Mouse (Mus musculus): ENCODE measurements around the gene Zfp952. TPM values are rescaled to one million over a fixed set of nuclear protein-coding genes. Genes with fewer than 3 reads are reported as not detected.

Zfp952 gene
- 7.6 and 13.5 TPM in 2 replicates for polyA plus RNA-seq (2014; fragmentation: Nextera tagmentation; extraction: Ambion mirVana)

- 0 out of 2 replicates have a peak, but pooled peaks cover 3% of the 10 kb centered on the region for H3K4me1 ChIP-seq (ENCODE audit: control insufficient read depth, insufficient read depth, low read length)
- H3K36me3 ChIP-seq (ENCODE audit: control insufficient read depth, insufficient read depth, low read length), result peaks cover 11% of the 10 kb centered on the region; the same call in 1 of the 2 replicates
- H3K27me3 ChIP-seq (ENCODE audit: control insufficient read depth, insufficient read depth, low read length), result no peaks in the 10 kb centered on the region
- no peaks in the 10 kb centered on the region for H3K9me3 ChIP-seq (ENCODE audit: control insufficient read depth, low read length)
- WGBS, result 2% methylated on average over 21 of the region's 21 CpGs
- H3K4me2 ChIP-seq (replicated peaks; ENCODE audit: low read depth, low read length), result peak within 1 kb of the TSS; percentile 77
- ATAC-seq (ENCODE audit: low FRiP score, low TSS enrichment), result peak; percentile 97
- H3K9ac ChIP-seq (ENCODE audit: low read depth, low read length), result peak within 1 kb of the TSS; percentile 75
- H3K4me3 ChIP-seq (ENCODE audit: low read length), result peak within 1 kb of the TSS; percentile 65
- H3K27ac ChIP-seq (ENCODE audit: low read depth, low read length), result peak within 1 kb of the TSS; percentile 66; the same call in 1 of the 2 replicates
Observed at GRCm38 (mm10) chr17:32992699-32993474, at the start of gene Zfp952. Zfp952 (plus strand) TSS chr17:32993129.

- no peak for ATAC-seq (ENCODE audit: low FRiP score, low TSS enrichment)
- Histone ChIP-seq H3K27me3 (ENCODE audit: control insufficient read depth, insufficient read depth, low read length) (no peaks in the 10 kb centered on the region), H3K9ac (ENCODE audit: low read depth, low read length) (no peak overlapping the region), H3K4me1 (ENCODE audit: control insufficient read depth, insufficient read depth, low read length) (peaks cover 9% of the 10 kb centered on the region; the same call in 1 of the 2 replicates), H3K9me3 (ENCODE audit: control insufficient read depth, low read length) (no peaks in the 10 kb centered on the region), H3K4me2 (replicated peaks; ENCODE audit: low read depth, low read length) (no peak overlapping the region), H3K4me3 (ENCODE audit: low read length) (no peak overlapping the region), H3K27ac (ENCODE audit: low read depth, low read length) (no peak overlapping the region), H3K36me3 (ENCODE audit: control insufficient read depth, insufficient read depth, low read length) (no peaks in the 10 kb centered on the region)
- WGBS, result 91% methylated on average over 3 of the region's 3 CpGs
Observed at GRCm38 (mm10) chr17:32943661-32944060, 49.3 kb upstream of the Zfp952 start.

GRCm38 (mm10) chr17:32944402-32945035, 48.4 kb upstream of the Zfp952 start:
- no peaks in the 10 kb centered on the region for H3K9me3 ChIP-seq (ENCODE audit: control insufficient read depth, low read length)
- H3K9ac ChIP-seq (ENCODE audit: low read depth, low read length), result no peak overlapping the region
- 76% methylated on average over 3 of the region's 3 CpGs for WGBS
- no peaks in the 10 kb centered on the region for H3K27me3 ChIP-seq (ENCODE audit: control insufficient read depth, insufficient read depth, low read length)
- no peak overlapping the region for H3K4me3 ChIP-seq (ENCODE audit: low read length)
- no peak overlapping the region for H3K27ac ChIP-seq (ENCODE audit: low read depth, low read length)
- no peak overlapping the region for H3K4me2 ChIP-seq (replicated peaks; ENCODE audit: low read depth, low read length)
- H3K36me3 ChIP-seq (ENCODE audit: control insufficient read depth, insufficient read depth, low read length), result no peaks in the 10 kb centered on the region
- H3K4me1 ChIP-seq (ENCODE audit: control insufficient read depth, insufficient read depth, low read length), result peaks cover 9% of the 10 kb centered on the region; the same call in 1 of the 2 replicates
- no peak for ATAC-seq (ENCODE audit: low FRiP score, low TSS enrichment)

- peaks cover 9% of the 10 kb centered on the region; the same call in 1 of the 2 replicates for H3K4me1 ChIP-seq (ENCODE audit: control insufficient read depth, insufficient read depth, low read length)
- H3K36me3 ChIP-seq (ENCODE audit: control insufficient read depth, insufficient read depth, low read length), result no peaks in the 10 kb centered on the region
- peak overlapping the region; percentile 64 for H3K9ac ChIP-seq (ENCODE audit: low read depth, low read length)
- peak overlapping the region; percentile 62; the same call in 1 of the 2 replicates for H3K27ac ChIP-seq (ENCODE audit: low read depth, low read length)
- 53% methylated on average over 9 of the region's 9 CpGs for WGBS
- peak overlapping the region; percentile 59 for H3K4me3 ChIP-seq (ENCODE audit: low read length)
- H3K27me3 ChIP-seq (ENCODE audit: control insufficient read depth, insufficient read depth, low read length), result no peaks in the 10 kb centered on the region
- H3K4me2 ChIP-seq (replicated peaks; ENCODE audit: low read depth, low read length), result peak overlapping the region; percentile 78
- H3K9me3 ChIP-seq (ENCODE audit: control insufficient read depth, low read length), result no peaks in the 10 kb centered on the region
- 0 out of 2 replicates have a peak, but pooled peaks have one; percentile 20 for ATAC-seq (ENCODE audit: low FRiP score, low TSS enrichment)
Observed at GRCm38 (mm10) chr17:32946716-32947115, 46.2 kb upstream of the Zfp952 start.

- peaks cover 9% of the 10 kb centered on the region; the same call in 1 of the 2 replicates for H3K4me1 ChIP-seq (ENCODE audit: control insufficient read depth, insufficient read depth, low read length)
- 23% methylated on average over 12 of the region's 12 CpGs for WGBS
- no peaks in the 10 kb centered on the region for H3K27me3 ChIP-seq (ENCODE audit: control insufficient read depth, insufficient read depth, low read length)
- peak within 1 kb of the TSS; percentile 64 for H3K9ac ChIP-seq (ENCODE audit: low read depth, low read length)
- peak; percentile 97 for ATAC-seq (ENCODE audit: low FRiP score, low TSS enrichment)
- H3K36me3 ChIP-seq (ENCODE audit: control insufficient read depth, insufficient read depth, low read length), result no peaks in the 10 kb centered on the region
- H3K4me2 ChIP-seq (replicated peaks; ENCODE audit: low read depth, low read length), result peak within 1 kb of the TSS; percentile 78
- H3K27ac ChIP-seq (ENCODE audit: low read depth, low read length), result peak within 1 kb of the TSS; percentile 62; the same call in 1 of the 2 replicates
- peak within 1 kb of the TSS; percentile 59 for H3K4me3 ChIP-seq (ENCODE audit: low read length)
- H3K9me3 ChIP-seq (ENCODE audit: control insufficient read depth, low read length), result no peaks in the 10 kb centered on the region
Observed at GRCm38 (mm10) chr17:32947215-32947914, 45.6 kb upstream of the Zfp952 start, which contains the start of gene Cyp4f13. Cyp4f13 (minus strand) TSS chr17:32947402.

GRCm38 (mm10) chr17:32950136-32950535, 42.8 kb upstream of the Zfp952 start:
- H3K9me3 ChIP-seq (ENCODE audit: control insufficient read depth, low read length), result no peaks in the 10 kb centered on the region
- no peak overlapping the region for H3K9ac ChIP-seq (ENCODE audit: low read depth, low read length)
- H3K4me1 ChIP-seq (ENCODE audit: control insufficient read depth, insufficient read depth, low read length), result peaks cover 9% of the 10 kb centered on the region; the same call in 1 of the 2 replicates
- H3K27ac ChIP-seq (ENCODE audit: low read depth, low read length), result no peak overlapping the region
- WGBS, result 97% methylated on average over 3 of the region's 3 CpGs
- H3K4me2 ChIP-seq (replicated peaks; ENCODE audit: low read depth, low read length), result no peak overlapping the region
- H3K36me3 ChIP-seq (ENCODE audit: control insufficient read depth, insufficient read depth, low read length), result no peaks in the 10 kb centered on the region
- H3K4me3 ChIP-seq (ENCODE audit: low read length), result no peak overlapping the region
- ATAC-seq (ENCODE audit: low FRiP score, low TSS enrichment), result no peak
- H3K27me3 ChIP-seq (ENCODE audit: control insufficient read depth, insufficient read depth, low read length), result no peaks in the 10 kb centered on the region

GRCm38 (mm10) chr17:32951006-32951405, 41.9 kb upstream of the Zfp952 start:
- Histone ChIP-seq H3K36me3 (ENCODE audit: control insufficient read depth, insufficient read depth, low read length) (no peaks in the 10 kb centered on the region), H3K27me3 (ENCODE audit: control insufficient read depth, insufficient read depth, low read length) (no peaks in the 10 kb centered on the region), H3K4me1 (ENCODE audit: control insufficient read depth, insufficient read depth, low read length) (peaks cover 9% of the 10 kb centered on the region; the same call in 1 of the 2 replicates), H3K9ac (ENCODE audit: low read depth, low read length) (no peak overlapping the region), H3K4me2 (replicated peaks; ENCODE audit: low read depth, low read length) (no peak overlapping the region), H3K9me3 (ENCODE audit: control insufficient read depth, low read length) (no peaks in the 10 kb centered on the region), H3K4me3 (ENCODE audit: low read length) (no peak overlapping the region), H3K27ac (ENCODE audit: low read depth, low read length) (no peak overlapping the region)
- no peak for ATAC-seq (ENCODE audit: low FRiP score, low TSS enrichment)
- 80% methylated on average over 11 of the region's 11 CpGs for WGBS

GRCm38 (mm10) chr17:32951441-32951840, 41.5 kb upstream of the Zfp952 start:
- H3K36me3 ChIP-seq (ENCODE audit: control insufficient read depth, insufficient read depth, low read length), result no peaks in the 10 kb centered on the region
- 39% methylated on average over 16 of the region's 16 CpGs for WGBS
- no peak for ATAC-seq (ENCODE audit: low FRiP score, low TSS enrichment)
- H3K27me3 ChIP-seq (ENCODE audit: control insufficient read depth, insufficient read depth, low read length), result no peaks in the 10 kb centered on the region
- peaks cover 6% of the 10 kb centered on the region; the same call in 1 of the 2 replicates for H3K4me1 ChIP-seq (ENCODE audit: control insufficient read depth, insufficient read depth, low read length)
- H3K9me3 ChIP-seq (ENCODE audit: control insufficient read depth, low read length), result no peaks in the 10 kb centered on the region
- no peak overlapping the region for H3K9ac ChIP-seq (ENCODE audit: low read depth, low read length)
- H3K4me2 ChIP-seq (replicated peaks; ENCODE audit: low read depth, low read length), result no peak overlapping the region
- no peak overlapping the region for H3K4me3 ChIP-seq (ENCODE audit: low read length)
- H3K27ac ChIP-seq (ENCODE audit: low read depth, low read length), result no peak overlapping the region
